Mouse (Mus musculus) liver, embryonic 12.5 days (tissue): ENCODE results near the gene Zfp768. TPM values are rescaled to one million over a fixed set of nuclear protein-coding genes. Genes with fewer than 3 reads are reported as not detected.
"Not testable (repeated sequence)": the region's sequence is repeated elsewhere in the genome, so short reads cannot be mapped to it uniquely, and the experiment has no call there.

Experiments
- ATAC-seq: fragments of 200-750 bp; cut with Nextera tagmentation; 2 replicates; pipeline ENCODE4 v1.8.0; 2017; ENCODE audit warnings: moderate number of reproducible peaks, mild to moderate bottlenecking, moderate library complexity
- H3K27ac ChIP-seq: fragments of 300-500 bp; sonication (generic); 2 replicates; pipeline ENCODE4 v1.5.1; 2016; ENCODE audit warnings: mild to moderate bottlenecking
- H3K27me3 ChIP-seq: fragments of 300-500 bp; sonication (generic); replicated peaks from 2 replicates; pipeline ENCODE4 v1.6.1; 2016; ENCODE audit warnings: mild to moderate bottlenecking, moderate library complexity
- H3K36me3 ChIP-seq: fragments of 300-500 bp; sonication (generic); 2 replicates; pipeline ENCODE4 v1.6.1; 2016; ENCODE audit warnings: mild to moderate bottlenecking, moderate library complexity
- H3K4me1 ChIP-seq: fragments of 300-500 bp; sonication (generic); 2 replicates; pipeline ENCODE4 v1.6.1; 2016
- H3K4me2 ChIP-seq: fragments of 300-500 bp; sonication (generic); 2 replicates; pipeline ENCODE4 v1.6.1; 2016; ENCODE audit warnings: mild to moderate bottlenecking, moderate library complexity
- H3K4me3 ChIP-seq: fragments of 300-500 bp; sonication (generic); 2 replicates; pipeline ENCODE4 v1.5.1; 2016; ENCODE audit warnings: mild to moderate bottlenecking, moderate library complexity
- H3K9ac ChIP-seq: fragments of 300-500 bp; sonication (generic); 2 replicates; pipeline ENCODE4 v1.6.1; 2016; ENCODE audit warnings: mild to moderate bottlenecking, moderate library complexity
- H3K9me3 ChIP-seq: fragments of 300-500 bp; sonication (generic); replicated peaks from 2 replicates; pipeline ENCODE4 v1.6.1; 2016; ENCODE audit warnings: mild to moderate bottlenecking, moderate library complexity
- WGBS: fragments of 180-500 bp; shearing (Covaris S2); methylation state at CpG from one replicate; pipeline ENCODE4 v1.1.7; 2016; ENCODE audit not compliant: insufficient replicate concordance; 5-methylcytosine and 5-hydroxymethylcytosine counted together
- polyA plus RNA-seq: library from polyadenylated mRNA; unstranded; fragments of >200 nt; fragmentation: Nextera tagmentation; extraction: Ambion mirVana; gene quantifications from 2 replicates; pipeline ENCODE4 v1.2.1, GENCODE M21; 2016

The Zfp768 gene
- polyA plus RNA-seq, 1 experiment from 2014 or later = 4.8 TPM

GRCm38 (mm10) chr7:127351230-127352004 lies 6.0 kb upstream of the Zfp768 start:
- Histone ChIP-seq H3K9me3 (no peaks in the 10 kb centered on the region), H3K9ac (no peak overlapping the region), H3K4me1 (peaks cover 11% of the 10 kb centered on the region), H3K4me2 (no peak overlapping the region), H3K36me3 (no peaks in the 10 kb centered on the region), H3K27me3 (0 out of 2 replicates have a peak, but pooled peaks cover 4% of the 10 kb centered on the region), H3K4me3 (no peak overlapping the region), H3K27ac (no peak overlapping the region)
- WGBS = 60% methylated on average over 5 of the region's 5 CpGs
- ATAC-seq = no peak

- peaks cover 21% of the 10 kb centered on the region for H3K36me3 ChIP-seq
- H3K27ac ChIP-seq = peak overlapping the region; percentile 82; the same call in 1 of the 2 replicates
- H3K27me3 ChIP-seq = no peaks in the 10 kb centered on the region
- peak overlapping the region; percentile 79 for H3K4me3 ChIP-seq
- H3K4me1 ChIP-seq = peaks cover 46% of the 10 kb centered on the region
- no peak for ATAC-seq
- no peaks in the 10 kb centered on the region for H3K9me3 ChIP-seq
- peak overlapping the region; percentile 80 for H3K9ac ChIP-seq
- H3K4me2 ChIP-seq = peak overlapping the region; percentile 96
- 17% methylated on average over 8 of the region's 8 CpGs for WGBS
These were observed 1.3 kb upstream of the Zfp768 start for GRCm38 (mm10) chr7:127346676-127347075.

GRCm38 (mm10) chr7:127345092-127345491 lies 297 bp downstream of the Zfp768 start:
- H3K4me1 ChIP-seq = peaks cover 46% of the 10 kb centered on the region
- no peaks in the 10 kb centered on the region for H3K27me3 ChIP-seq
- H3K9me3 ChIP-seq = no peaks in the 10 kb centered on the region
- H3K9ac ChIP-seq = peak overlapping the region; percentile 80
- ATAC-seq = peak; percentile 25
- WGBS = under 1% methylated on average over 39 of the region's 42 CpGs
- H3K4me3 ChIP-seq = peak overlapping the region; percentile 79
- H3K4me2 ChIP-seq = peak overlapping the region; percentile 96
- peaks cover 24% of the 10 kb centered on the region for H3K36me3 ChIP-seq
- peak overlapping the region; percentile 82 for H3K27ac ChIP-seq

GRCm38 (mm10) chr7:127344371-127344770 lies 1.0 kb downstream of the Zfp768 start:
- Histone ChIP-seq H3K4me2 (peak overlapping the region; percentile 96), H3K9ac (peak overlapping the region; percentile 80; the same call in 1 of the 2 replicates), H3K4me3 (peak overlapping the region; percentile 79), H3K27me3 (no peaks in the 10 kb centered on the region), H3K4me1 (peaks cover 46% of the 10 kb centered on the region), H3K9me3 (no peaks in the 10 kb centered on the region), H3K27ac (no peak overlapping the region), H3K36me3 (peaks cover 24% of the 10 kb centered on the region)
- no peak for ATAC-seq
- WGBS = 82% methylated on average over 8 of the region's 8 CpGs

GRCm38 (mm10) chr7:127343351-127344019 lies 1.9 kb downstream of the Zfp768 start:
- H3K27me3 ChIP-seq = no peaks in the 10 kb centered on the region

GRCm38 (mm10) chr7:127342888-127343287 lies 2.5 kb downstream of the Zfp768 start:
- no peak overlapping the region for H3K27ac ChIP-seq
- no peak overlapping the region for H3K9ac ChIP-seq
- H3K4me1 ChIP-seq = peaks cover 46% of the 10 kb centered on the region
- H3K36me3 ChIP-seq = peaks cover 24% of the 10 kb centered on the region
- H3K4me3 ChIP-seq = no peak overlapping the region
- H3K27me3 ChIP-seq = no peaks in the 10 kb centered on the region
- 85% methylated on average over 7 of the region's 7 CpGs for WGBS
- no peak for ATAC-seq
- H3K9me3 ChIP-seq = no peaks in the 10 kb centered on the region
- no peak overlapping the region for H3K4me2 ChIP-seq

More at GRCm38 (mm10) chr7:127343351-127344019, 1.9 kb downstream of the Zfp768 start:
- H3K4me2 ChIP-seq = no peak overlapping the region
- no peak overlapping the region for H3K9ac ChIP-seq
- WGBS = 87% methylated on average over 38 of the region's 38 CpGs
- H3K27ac ChIP-seq = no peak overlapping the region
- H3K36me3 ChIP-seq = peaks cover 24% of the 10 kb centered on the region
- no peak for ATAC-seq
- H3K4me3 ChIP-seq = no peak overlapping the region
- H3K4me1 ChIP-seq = peaks cover 46% of the 10 kb centered on the region
- H3K9me3 ChIP-seq = no peaks in the 10 kb centered on the region

- 43% methylated on average over 4 of the region's 4 CpGs for WGBS
- Histone ChIP-seq H3K36me3 (peaks cover 24% of the 10 kb centered on the region), H3K4me3 (no peak overlapping the region), H3K27ac (no peak overlapping the region), H3K9me3 (no peaks in the 10 kb centered on the region), H3K27me3 (no peaks in the 10 kb centered on the region), H3K4me2 (no peak overlapping the region), H3K4me1 (peaks cover 44% of the 10 kb centered on the region), H3K9ac (no peak overlapping the region)
- no peak for ATAC-seq
These were observed 3.1 kb downstream of the Zfp768 start for GRCm38 (mm10) chr7:127342332-127342731.

GRCm38 (mm10) chr7:127341861-127342260 lies 3.5 kb downstream of the Zfp768 start:
- not testable (repeated sequence) for H3K9ac ChIP-seq, H3K27me3 ChIP-seq, H3K4me3 ChIP-seq, H3K9me3 ChIP-seq, H3K4me2 ChIP-seq, H3K27ac ChIP-seq, ATAC-seq
- peaks cover 39% of the 10 kb centered on the region for H3K4me1 ChIP-seq
- WGBS = 75% methylated on average over 6 of the region's 6 CpGs
- peaks cover 24% of the 10 kb centered on the region for H3K36me3 ChIP-seq

GRCm38 (mm10) chr7:127341356-127341755 lies 4.0 kb downstream of the Zfp768 start:
- ATAC-seq = no peak
- Histone ChIP-seq H3K27ac (no peak overlapping the region), H3K27me3 (no peaks in the 10 kb centered on the region), H3K4me1 (peaks cover 34% of the 10 kb centered on the region), H3K4me3 (no peak overlapping the region), H3K9ac (no peak overlapping the region), H3K4me2 (no peak overlapping the region), H3K36me3 (peaks cover 24% of the 10 kb centered on the region), H3K9me3 (no peaks in the 10 kb centered on the region)
- 91% methylated on average over 8 of the region's 8 CpGs for WGBS

- H3K27me3 ChIP-seq = no peaks in the 10 kb centered on the region
- no peak for ATAC-seq
- H3K27ac ChIP-seq = no peak overlapping the region
- peaks cover 5% of the 10 kb centered on the region for H3K4me1 ChIP-seq
- no peak overlapping the region for H3K9ac ChIP-seq
- no peaks in the 10 kb centered on the region for H3K9me3 ChIP-seq
- H3K4me3 ChIP-seq = no peak overlapping the region
- no peak overlapping the region for H3K4me2 ChIP-seq
- peaks cover 9% of the 10 kb centered on the region; the same call in 1 of the 2 replicates for H3K36me3 ChIP-seq
- WGBS = 39% methylated on average over 4 of the region's 4 CpGs
These were observed 7.8 kb downstream of the Zfp768 start for GRCm38 (mm10) chr7:127337636-127338035.

- Histone ChIP-seq H3K27me3 (no peaks in the 10 kb centered on the region), H3K9me3 (no peaks in the 10 kb centered on the region), H3K9ac (no peak overlapping the region), H3K4me2 (no peak overlapping the region), H3K36me3 (no peaks in the 10 kb centered on the region), H3K4me3 (no peak overlapping the region), H3K27ac (no peak overlapping the region), H3K4me1 (no peaks in the 10 kb centered on the region)
- no peak for ATAC-seq
- WGBS = 65% methylated on average over 4 of the region's 4 CpGs
These were observed 9.8 kb downstream of the Zfp768 start for GRCm38 (mm10) chr7:127335604-127336003.

- no peaks in the 10 kb centered on the region for H3K36me3 ChIP-seq
- no peak for ATAC-seq
- no peak overlapping the region for H3K4me2 ChIP-seq
- H3K27ac ChIP-seq = no peak overlapping the region
- WGBS = 78% methylated on average over 6 of the region's 6 CpGs
- H3K4me1 ChIP-seq = no peaks in the 10 kb centered on the region
- no peaks in the 10 kb centered on the region for H3K9me3 ChIP-seq
- H3K27me3 ChIP-seq = no peaks in the 10 kb centered on the region
- no peak overlapping the region for H3K4me3 ChIP-seq
- no peak overlapping the region for H3K9ac ChIP-seq
These were observed 12.1 kb downstream of the Zfp768 start for GRCm38 (mm10) chr7:127333240-127333639.
